Mouse (Mus musculus) stomach, postnatal 0 days (tissue): ENCODE results near the gene Magi1.

Experiments used
- CTCF ChIP-seq: IDR thresholded peaks from 2 replicates; pipeline ENCODE4 v1.5.1; 2016; ENCODE audit warnings: antibody characterized with exemption, low read depth, mild to moderate bottlenecking, moderate library complexity
- EP300 ChIP-seq: optimal IDR thresholded peaks from 2 replicates; pipeline ENCODE3; 2016; ENCODE audit warnings: antibody characterized with exemption

GRCm38 (mm10) chr6:94021239-94021962 lies 262.3 kb downstream of the Magi1 start:
- TF ChIP-seq CTCF (no peak), EP300 (no peak)
